Mouse (Mus musculus) adipose tissue, adult 10 weeks (tissue): ENCODE results near the gene Kng1. TPM values are rescaled to one million over a fixed set of nuclear protein-coding genes. Genes with fewer than 3 reads are reported as not detected.

ENCODE experiments used
- polyA plus RNA-seq: library from polyadenylated mRNA; stranded (reverse); fragments of 350-450 nt; fragmentation: Illumina TruSeq; extraction: RNeasy Lipid Tissue Mini Kit (QIAGEN cat#74804); gene quantifications from one replicate; pipeline ENCODE4 v1.2.3, GENCODE M21; 2014; ENCODE audit warnings: low read depth, low replicate concordance

Kng1 gene
- polyA plus RNA-seq = not detected

DNA sequence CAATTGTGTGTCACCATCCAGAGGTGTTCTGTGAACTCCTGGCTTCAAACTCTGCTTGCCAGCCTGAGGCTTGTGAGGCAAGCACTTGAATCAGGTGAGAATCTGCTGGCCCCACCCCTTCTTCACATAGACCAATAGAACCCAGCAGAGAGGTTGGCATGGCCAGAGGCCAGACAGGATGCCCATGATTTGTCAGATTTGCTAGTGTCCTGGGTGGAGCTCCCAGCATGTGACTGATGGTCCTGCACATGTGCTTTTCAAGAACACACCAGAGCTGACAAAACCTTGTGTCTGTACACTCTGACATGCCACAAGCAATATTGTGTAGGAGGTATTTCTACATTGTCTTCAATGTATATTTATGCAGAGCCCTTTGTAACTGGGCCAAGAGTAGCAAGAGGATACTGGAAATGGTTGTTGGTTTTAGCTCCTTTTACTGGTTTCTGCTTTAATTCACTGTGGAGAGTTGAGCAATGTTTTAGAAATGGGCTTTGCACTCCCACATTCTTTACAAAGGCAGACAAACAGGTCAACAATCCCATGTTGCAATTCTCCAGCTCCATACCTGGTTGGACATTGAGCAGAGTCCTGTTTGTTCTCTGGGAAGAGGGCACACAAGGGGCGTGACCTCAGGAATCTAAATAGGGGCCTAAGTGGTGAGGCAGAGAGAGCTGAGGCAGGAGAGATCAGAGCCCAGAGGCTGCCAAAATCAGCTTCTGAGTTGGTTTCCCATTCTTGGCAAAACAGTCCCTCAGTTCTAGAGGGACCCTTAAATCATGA, at the start of gene Kng1:
Gene Kng1 (plus strand): TSS at position 198 of the 780 bp plus-strand sequence.

DNA sequence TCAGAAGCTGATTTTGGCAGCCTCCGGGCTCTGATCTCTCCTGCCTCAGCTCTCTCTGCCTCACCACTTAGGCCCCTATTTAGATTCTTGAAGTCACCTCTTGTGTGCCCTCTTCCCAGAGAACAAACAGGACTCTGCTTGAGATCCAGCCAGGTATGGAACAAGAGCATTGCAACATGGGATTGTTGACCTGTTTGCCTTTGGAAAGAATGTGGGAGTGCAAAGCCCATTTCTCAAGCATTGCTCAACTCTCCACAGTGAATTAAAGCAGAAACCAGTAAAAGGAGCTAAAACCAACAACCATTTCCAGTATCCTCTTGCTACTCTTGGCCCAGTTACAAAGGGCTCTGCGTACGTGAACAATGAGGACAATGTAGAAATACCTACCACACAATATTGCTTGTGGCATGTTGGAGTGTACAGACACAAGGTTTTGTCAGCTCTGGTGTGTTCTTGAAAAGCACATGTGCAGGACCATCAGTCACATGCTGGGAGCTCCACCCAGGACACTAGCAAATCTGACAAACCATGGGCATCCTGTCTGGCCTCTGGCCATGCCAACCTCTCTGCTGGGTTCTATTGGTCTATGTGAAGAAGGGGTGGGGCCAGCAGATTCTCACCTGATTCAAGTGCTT, 28.6 kb upstream of the Kng1 start, which contains the start of gene Kng2:
Gene Kng2 (minus strand): TSS at position 517 of the 635 bp plus-strand sequence.

GRCm38 (mm10) chr16:23107231-23107942, 49.7 kb downstream of the Kng1 start, which contains the start of gene Eif4a2:
Gene Eif4a2 (plus strand): TSS chr16:23107444.

DNA sequence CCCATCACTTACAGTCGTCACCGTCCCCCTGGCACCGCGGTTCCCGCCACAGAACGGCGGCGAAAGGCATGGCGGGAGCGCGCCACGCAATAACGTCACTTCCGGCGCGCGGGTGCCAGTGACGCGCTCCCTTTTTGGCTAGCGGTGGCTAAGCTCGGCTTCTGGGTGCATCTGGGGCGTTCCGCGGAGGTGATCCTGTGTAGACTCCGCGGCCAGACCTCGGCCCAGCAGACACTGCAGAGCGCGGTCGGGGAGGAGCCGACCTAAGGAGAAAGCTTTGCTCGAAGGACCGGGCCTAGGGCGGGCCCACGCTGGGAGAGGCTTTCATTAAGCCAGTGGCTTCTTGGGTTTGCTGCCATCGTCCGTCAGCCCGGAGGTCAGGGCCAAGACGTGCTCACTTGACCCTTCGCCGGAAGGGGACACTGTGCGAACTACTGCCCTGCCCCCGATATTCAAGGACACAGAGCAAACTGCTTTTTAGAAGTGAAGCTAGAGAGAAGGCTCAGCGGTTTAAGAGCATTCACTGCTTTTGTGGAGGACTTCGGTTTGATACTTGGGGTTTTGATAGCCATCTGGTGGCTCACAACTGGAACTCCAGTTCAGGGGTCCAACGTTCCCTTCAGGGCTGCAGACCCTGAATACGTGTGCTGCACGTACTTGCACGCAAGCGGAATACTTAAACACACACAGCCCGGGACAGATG, 70.2 kb downstream of the Kng1 start, which contains the start of gene Rfc4:
Gene Rfc4 (minus strand): TSS at position 65 of the 703 bp plus-strand sequence.

Other genes with a start within 250 kb of the Kng1 start
- not detected for gene Crygs, start 246.3 kb upstream of the Kng1 start, polyA plus RNA-seq
- gene Tbccd1, start 200.2 kb upstream of the Kng1 start, polyA plus RNA-seq = 18.3 TPM
- gene Dnajb11, start 200.0 kb upstream of the Kng1 start, polyA plus RNA-seq = 98.6 TPM
- 0.47 TPM for gene Ahsg, start 166.6 kb upstream of the Kng1 start, polyA plus RNA-seq
- gene Fetub, start 139.5 kb upstream of the Kng1 start, polyA plus RNA-seq = 9.2 TPM
- gene Hrg, start 106.8 kb upstream of the Kng1 start, polyA plus RNA-seq = not detected
- gene Kng2, start 28.4 kb upstream of the Kng1 start, polyA plus RNA-seq = 1.4 TPM
- gene Eif4a2, start 49.6 kb downstream of the Kng1 start, polyA plus RNA-seq = 513 TPM
- gene Rfc4, start 69.9 kb downstream of the Kng1 start, polyA plus RNA-seq = 10.7 TPM
- 1,774 TPM for gene Adipoq, start 88.7 kb downstream of the Kng1 start, polyA plus RNA-seq
- gene St6gal1, start 166.9 kb downstream of the Kng1 start, polyA plus RNA-seq = 247 TPM